Mouse (Mus musculus) lung, postnatal 0 days (tissue): ENCODE data around the gene Otp.

Experiments
- CTCF ChIP-seq: IDR thresholded peaks from 2 replicates; pipeline ENCODE4 v1.5.1; 2016; ENCODE audit warnings: antibody characterized with exemption, mild to moderate bottlenecking
- EP300 ChIP-seq: IDR thresholded peaks from 2 replicates; pipeline ENCODE4 v1.6.1; 2016; ENCODE audit warnings: antibody characterized with exemption, mild to moderate bottlenecking, control low read depth

DNA sequence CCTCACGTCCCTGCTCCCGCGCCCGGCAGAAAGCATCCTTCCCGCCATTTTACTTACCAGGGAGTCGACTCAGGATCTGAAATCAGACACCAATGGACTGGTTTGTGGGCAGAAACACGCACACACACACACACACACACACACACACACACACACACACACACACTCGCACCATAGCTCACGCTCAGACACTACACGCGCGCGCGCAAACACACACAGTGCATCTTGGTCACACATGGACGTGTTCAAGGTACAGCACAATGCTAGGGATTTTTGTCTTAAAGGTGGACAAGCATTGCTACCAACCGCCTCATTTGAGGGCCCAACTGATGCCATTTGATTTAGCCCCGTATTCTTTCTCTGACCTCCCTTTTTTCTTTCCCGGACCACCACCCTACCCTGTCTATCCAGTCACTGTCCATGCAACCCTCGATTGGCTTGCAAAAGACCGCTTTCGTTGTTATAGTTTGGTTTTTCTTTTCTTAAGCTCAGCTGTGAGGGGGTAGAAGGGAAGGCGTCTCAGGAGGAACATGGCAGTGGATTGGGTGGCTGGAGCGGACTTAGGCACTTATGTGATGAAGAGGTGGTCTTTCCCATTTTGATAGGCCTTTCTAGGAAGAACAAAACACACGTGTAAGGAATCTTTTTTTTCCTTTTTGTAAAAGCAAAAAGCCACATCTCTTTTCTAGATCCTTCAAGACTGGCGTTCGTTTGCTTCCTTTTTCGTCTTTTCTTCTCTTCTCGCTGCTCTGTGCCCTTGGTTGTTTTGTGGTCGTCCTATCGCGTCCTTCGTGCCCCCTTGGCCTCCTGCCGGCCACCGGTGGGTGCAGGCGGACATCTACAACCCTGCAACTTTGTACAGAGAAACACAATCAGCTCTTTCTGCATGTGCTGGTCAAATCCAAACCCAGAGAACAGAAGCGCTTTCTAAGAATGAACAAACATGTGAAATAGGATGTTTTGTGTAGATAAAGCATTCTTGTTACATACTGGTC, 8.9 kb downstream of the Otp start:
- TF ChIP-seq CTCF (no peak), EP300 (no peak)
